Mouse (Mus musculus): ENCODE measurements around the gene Kcnh8. TPM values are rescaled to one million over a fixed set of nuclear protein-coding genes. Genes with fewer than 3 reads are reported as not detected.

The Kcnh8 gene
- polyA plus RNA-seq (2012; rRNA removed) = 0.15 and 0.22 TPM in 2 replicates

GRCm38 (mm10) chr17:52602093-52602780 lies at the start of gene Kcnh8:
Gene Kcnh8 (plus strand): TSS chr17:52602709.
- DNase-seq (ENCODE audit: low spot score) = no peak

DNA sequence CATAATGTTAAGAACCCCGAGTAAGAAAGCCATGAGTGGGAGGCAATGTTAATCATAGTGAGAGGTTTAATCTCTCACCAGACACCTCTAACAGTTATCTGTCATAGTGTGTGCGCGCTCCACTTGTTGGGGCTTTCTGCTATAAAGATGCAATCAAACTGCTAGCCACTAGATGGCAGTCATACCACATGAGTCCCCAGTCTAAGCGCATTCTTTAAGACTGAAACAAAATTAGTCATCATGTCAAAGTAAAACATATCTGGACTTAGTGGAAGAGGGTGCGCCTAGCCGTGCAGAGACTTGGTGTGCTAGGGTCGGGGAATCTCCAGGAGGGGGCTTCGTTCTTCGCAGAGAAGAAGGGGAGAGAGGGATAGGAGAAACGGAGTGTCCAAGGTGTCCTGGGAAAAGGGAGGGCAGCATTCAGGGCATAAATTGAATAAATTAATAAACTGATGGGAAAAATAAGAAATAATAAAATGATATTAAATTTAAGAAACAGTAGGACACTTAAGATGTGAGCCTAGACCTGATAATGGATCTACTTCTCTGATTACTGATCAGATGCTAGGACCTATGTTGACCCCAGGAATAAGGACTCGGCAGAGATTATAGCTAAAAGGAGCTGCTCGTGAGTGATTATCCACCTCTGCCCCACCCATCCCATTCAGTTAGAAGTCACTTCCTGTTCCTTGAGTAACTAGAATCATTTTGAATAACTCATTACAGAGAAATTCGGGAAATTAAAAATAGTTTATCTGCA lies 42.4 kb upstream of the Kcnh8 start:
- no peak for DNase-seq (ENCODE audit: low spot score)

- no peak for DNase-seq (ENCODE audit: low spot score)
These were observed 36.9 kb upstream of the Kcnh8 start for GRCm38 (mm10) chr17:52565467-52566155.

DNA sequence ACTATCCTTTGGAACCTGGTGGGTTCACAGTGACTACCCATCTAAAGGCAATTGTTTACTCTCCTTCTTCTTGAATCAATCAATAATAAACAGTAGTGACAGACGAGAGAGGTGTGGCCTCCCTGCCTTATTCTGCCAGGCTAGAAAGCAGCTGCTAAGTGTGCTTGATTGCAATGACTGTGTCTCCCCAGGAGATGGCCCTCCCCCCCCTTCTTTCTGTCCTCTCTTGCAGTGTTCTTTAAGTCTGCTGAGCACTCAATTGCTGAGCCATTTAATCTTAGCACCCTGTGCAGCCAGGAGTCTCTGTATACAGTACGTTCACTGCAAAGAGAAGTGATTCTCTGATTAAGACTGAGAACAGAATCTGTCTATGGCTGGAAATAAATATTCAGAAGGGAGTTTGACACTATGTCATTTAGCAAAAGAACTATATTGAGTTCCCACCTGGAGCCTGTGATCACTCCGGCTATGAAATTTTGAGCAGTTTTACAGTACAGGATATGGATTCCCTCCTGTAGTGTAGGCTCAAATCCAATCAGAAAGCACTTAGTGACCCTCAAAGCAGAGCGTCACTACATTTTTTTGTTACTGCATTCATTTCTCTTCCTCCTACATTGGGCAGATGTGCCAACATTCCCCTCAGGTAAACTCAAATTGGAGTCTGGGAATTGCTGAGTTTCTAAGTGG lies 32.8 kb upstream of the Kcnh8 start:
- DNase-seq (ENCODE audit: low spot score) = no peak

GRCm38 (mm10) chr17:52572229-52572628 lies 30.3 kb upstream of the Kcnh8 start:
- no peak for DNase-seq (ENCODE audit: low spot score)

- no peak for DNase-seq (ENCODE audit: low spot score)
These were observed 10.9 kb upstream of the Kcnh8 start for GRCm38 (mm10) chr17:52591503-52592194.

DNA sequence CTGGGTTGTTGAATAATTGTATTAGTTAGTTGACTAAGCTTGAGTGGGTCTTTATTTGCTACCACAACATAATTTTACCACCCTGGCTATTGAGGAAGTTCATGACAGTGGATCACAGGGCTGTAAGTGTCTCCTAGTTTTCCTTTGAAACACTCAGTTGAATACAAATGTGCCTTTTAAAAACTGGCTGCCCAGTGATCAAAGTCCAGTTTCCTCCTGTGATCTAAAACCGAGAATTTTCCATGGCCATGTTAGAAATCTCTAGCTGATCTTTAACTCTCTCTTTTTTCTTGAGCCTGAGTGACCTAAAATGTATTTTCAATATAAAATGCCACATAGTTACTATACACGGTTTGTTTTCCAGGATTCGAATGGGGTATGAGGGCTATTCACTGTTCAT lies 3.4 kb upstream of the Kcnh8 start:
- DNase-seq (ENCODE audit: low spot score) = no peak

GRCm38 (mm10) chr17:52600882-52601371 lies 1.6 kb upstream of the Kcnh8 start:
- DNase-seq (ENCODE audit: low spot score) = no peak

GRCm38 (mm10) chr17:52602781-52603170 lies 267 bp downstream of the Kcnh8 start:
- no peak for DNase-seq (ENCODE audit: low spot score)

DNA sequence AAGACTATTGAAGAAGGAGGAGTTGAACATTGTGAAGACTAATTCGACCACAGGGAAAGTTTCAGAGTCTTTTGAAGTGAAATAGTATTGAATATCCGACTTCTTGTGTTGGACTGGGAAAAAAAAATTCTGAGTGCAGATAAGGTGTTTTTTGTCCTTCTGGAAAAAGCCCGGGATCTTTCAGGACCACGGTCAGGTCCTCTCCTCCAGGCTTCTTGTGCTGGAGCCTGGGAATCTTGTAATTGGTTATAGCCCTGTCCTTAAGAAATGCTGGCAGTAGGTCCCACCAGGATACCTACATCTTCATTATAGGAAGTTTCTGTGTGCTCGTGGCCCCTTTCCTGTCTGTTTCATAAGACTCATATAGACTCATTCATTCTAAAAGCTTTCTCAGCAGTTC lies 902 bp downstream of the Kcnh8 start:
- no peak for DNase-seq (ENCODE audit: low spot score)

DNA sequence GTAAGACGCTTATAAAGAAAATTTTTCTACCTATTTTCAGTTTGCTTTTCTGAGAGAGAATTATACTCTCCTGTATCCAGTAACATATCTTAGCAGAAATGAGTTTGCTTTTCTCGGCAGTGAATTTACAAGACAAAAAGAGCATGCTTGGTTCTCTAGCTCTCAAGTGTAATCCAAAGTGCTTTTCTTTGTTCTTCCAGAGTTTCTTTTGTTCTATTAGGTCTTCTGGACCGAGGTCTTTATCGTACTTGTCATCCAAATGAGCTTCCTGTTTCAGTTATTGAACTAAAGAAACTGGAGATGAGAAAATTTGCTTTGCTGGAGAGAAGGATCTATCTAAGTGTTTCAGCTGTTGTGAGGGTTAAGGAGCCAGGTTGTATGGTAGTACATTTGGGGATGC lies 8.9 kb downstream of the Kcnh8 start:
- no peak for DNase-seq (ENCODE audit: low spot score)

- no peak for DNase-seq (ENCODE audit: low spot score)
These were observed 46.7 kb downstream of the Kcnh8 start for GRCm38 (mm10) chr17:52649186-52649585.

- no peak for DNase-seq (ENCODE audit: low spot score)
These were observed 89.5 kb downstream of the Kcnh8 start for GRCm38 (mm10) chr17:52691988-52692387.

DNA sequence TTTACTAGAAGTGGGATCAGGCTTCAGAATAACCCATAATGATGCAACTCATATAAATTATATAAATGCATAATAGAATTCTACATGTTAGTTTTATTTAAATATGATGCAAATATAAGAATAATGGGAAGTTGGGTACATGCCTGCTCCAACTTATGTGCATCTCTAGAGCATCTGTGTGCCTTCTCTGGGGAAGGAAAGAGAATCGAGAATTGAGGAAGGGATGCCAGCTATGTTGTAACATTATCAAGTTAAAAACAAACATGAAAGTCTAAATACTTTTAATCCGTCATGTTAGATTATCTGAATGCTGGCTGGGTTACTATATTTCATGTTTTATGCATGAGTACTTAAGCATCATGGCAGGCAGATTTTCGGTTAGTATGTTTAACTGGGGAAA lies 99.4 kb downstream of the Kcnh8 start:
- DNase-seq (ENCODE audit: low spot score) = no peak

- no peak for DNase-seq (ENCODE audit: low spot score)
These were observed 109.8 kb downstream of the Kcnh8 start for GRCm38 (mm10) chr17:52712319-52712718.

- no peak for DNase-seq (ENCODE audit: low spot score)
These were observed 119.7 kb downstream of the Kcnh8 start for GRCm38 (mm10) chr17:52722214-52722613.

GRCm38 (mm10) chr17:52728806-52729205 lies 126.3 kb downstream of the Kcnh8 start:
- no peak for DNase-seq (ENCODE audit: low spot score)

GRCm38 (mm10) chr17:52738436-52738835 lies 135.9 kb downstream of the Kcnh8 start:
- no peak for DNase-seq (ENCODE audit: low spot score)

DNA sequence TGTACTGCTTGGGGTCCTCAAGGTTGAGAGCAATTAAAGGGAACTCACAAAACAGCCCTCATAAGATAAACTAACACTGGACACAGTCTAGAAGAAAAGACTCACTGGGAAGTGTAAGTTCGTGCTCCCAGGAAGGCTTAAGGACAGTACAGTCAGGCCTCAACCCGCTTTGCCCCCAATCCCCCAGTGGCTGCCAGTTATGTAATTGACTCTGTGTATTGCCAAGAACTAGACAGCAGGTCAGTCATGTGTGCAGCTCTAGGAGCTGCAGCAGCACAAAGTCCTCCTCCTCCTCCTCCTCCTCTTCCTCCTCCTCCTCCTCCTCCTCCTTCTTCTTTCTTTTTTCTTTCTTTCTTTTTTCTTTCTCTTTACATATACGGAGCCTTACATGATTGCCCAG lies 185.6 kb downstream of the Kcnh8 start:
- DNase-seq (ENCODE audit: low spot score) = no peak

GRCm38 (mm10) chr17:52804463-52804862 lies 202.0 kb downstream of the Kcnh8 start:
- DNase-seq (ENCODE audit: low spot score) = no peak

- no peak for DNase-seq (ENCODE audit: low spot score)
These were observed 208.3 kb downstream of the Kcnh8 start for GRCm38 (mm10) chr17:52810773-52811172.
